Mouse (Mus musculus) ES-E14 (cell line): ENCODE data around the gene Cped1.
A peak's percentile ranks its signal among the peaks of the same experiment; 100 is the strongest.
"Not testable (repeated sequence)": the region's sequence is repeated elsewhere in the genome, so short reads cannot be mapped to it uniquely, and the experiment has no call there.

Experiments
- CHD2 ChIP-seq: IDR thresholded peaks from 2 replicates; pipeline ENCODE4 v1.6.1; 2014; ENCODE audit warnings: mild to moderate bottlenecking, low read depth, low read length, inconsistent platforms
- HCFC1 ChIP-seq: IDR thresholded peaks from 2 replicates; pipeline ENCODE4 v1.6.1; 2012; ENCODE audit warnings: low read length, inconsistent platforms, borderline replicate concordance; ENCODE audit not compliant: insufficient read depth
- MAFK ChIP-seq: IDR thresholded peaks from 2 replicates; pipeline ENCODE4 v1.6.1; 2014; ENCODE audit warnings: mild to moderate bottlenecking, low read depth, low read length, inconsistent platforms; ENCODE audit not compliant: insufficient read depth
- ZC3H11A ChIP-seq: IDR thresholded peaks from 2 replicates; pipeline ENCODE4 v1.6.1; 2012; ENCODE audit warnings: low read depth, mild to moderate bottlenecking, inconsistent platforms, low read length, borderline replicate concordance
- ZNF384 ChIP-seq: IDR thresholded peaks from 2 replicates; pipeline ENCODE4 v1.6.1; 2012; ENCODE audit warnings: low read depth, low read length, inconsistent platforms

GRCm38 (mm10) chr6:22039666-22040065 is 54.0 kb downstream of the Cped1 start:
- TF ChIP-seq ZNF384, result peak; percentile 84
- not testable (repeated sequence) for TF ChIP-seq HCFC1, ZC3H11A, CHD2, MAFK
